Mouse (Mus musculus) lung, adult 2 months (tissue): ENCODE measurements at regions not wholly inside any gene's neighbourhood (a gene's known extent, or its start where the extent isn't known, plus 50 kb on each side); places are given as distances from the start of the nearest gene placed in this dataset.

Experiments
- DNase-seq: peaks from one replicate; pipeline ENCODE4 v3.0.0; 2022
- H3K4me1 ChIP-seq: fragments of 200-500 bp; 2 replicates; pipeline ENCODE4 v1.6.1; 2011; ENCODE audit warnings: low read length; ENCODE audit not compliant: control insufficient read depth, insufficient read depth
- H3K4me3 ChIP-seq: fragments of 200-500 bp; replicated peaks from 2 replicates; pipeline ENCODE3; 2011; ENCODE audit warnings: low read depth, mild to moderate bottlenecking, control low read depth, low read length; ENCODE audit errors: extremely low read depth
- CTCF ChIP-seq: fragments of 200-500 bp; IDR thresholded peaks from 2 replicates; pipeline ENCODE4 v1.5.1; 2011; ENCODE audit warnings: mild to moderate bottlenecking, low read length, control low read depth; ENCODE audit not compliant: insufficient read depth
- POLR2A ChIP-seq: fragments of 200-500 bp; IDR thresholded peaks from 2 replicates; pipeline ENCODE4 v1.6.1; 2011; ENCODE audit warnings: low read depth, mild to moderate bottlenecking, control low read depth, low read length, borderline replicate concordance; ENCODE audit errors: extremely low read depth
- WGBS: fragments of 180-500 bp; shearing (Covaris S2); methylation state at CpG from one replicate; pipeline ENCODE4 v1.1.7; 2018; 5-methylcytosine and 5-hydroxymethylcytosine counted together

- 98% methylated on average over 1 of the region's 1 CpGs for WGBS
- no peak for DNase-seq
Measured at GRCm38 (mm10) chr4:95450286-95450685, 107.0 kb upstream of the Fggy start.

DNA sequence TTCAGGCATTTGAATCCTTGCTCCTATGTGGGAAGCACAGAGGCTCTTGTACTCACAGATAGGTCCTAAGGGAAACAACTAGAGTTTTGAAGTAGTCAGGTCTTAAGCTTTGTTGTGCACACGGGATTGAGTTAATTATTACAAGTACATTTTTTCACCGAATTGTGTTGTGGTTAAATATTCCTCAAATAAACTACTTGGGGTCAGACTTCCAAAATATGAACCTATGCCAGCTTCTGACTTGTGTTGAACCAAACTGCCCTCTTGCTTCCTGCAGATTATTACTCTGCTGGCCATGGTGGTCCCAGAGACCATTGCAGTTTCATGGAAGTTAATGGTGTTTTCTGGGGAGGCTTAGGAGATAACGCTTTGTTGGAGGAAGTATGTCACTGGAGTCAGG lies 105.5 kb upstream of the Fggy start:
- no peak for DNase-seq
- Histone ChIP-seq H3K4me1 (no peaks in the 10 kb centered on the region), H3K4me3 (no peak overlapping the region)
- no peak for TF ChIP-seq CTCF
- no peak for TF ChIP-seq POLR2A
- WGBS: 73% methylated on average over 3 of the region's 3 CpGs

More at GRCm38 (mm10) chr4:95450286-95450685, 107.0 kb upstream of the Fggy start:
- H3K4me1 ChIP-seq: no peaks in the 10 kb centered on the region
- TF ChIP-seq CTCF (no peak), POLR2A (no peak)
- no peak overlapping the region for H3K4me3 ChIP-seq

DNA sequence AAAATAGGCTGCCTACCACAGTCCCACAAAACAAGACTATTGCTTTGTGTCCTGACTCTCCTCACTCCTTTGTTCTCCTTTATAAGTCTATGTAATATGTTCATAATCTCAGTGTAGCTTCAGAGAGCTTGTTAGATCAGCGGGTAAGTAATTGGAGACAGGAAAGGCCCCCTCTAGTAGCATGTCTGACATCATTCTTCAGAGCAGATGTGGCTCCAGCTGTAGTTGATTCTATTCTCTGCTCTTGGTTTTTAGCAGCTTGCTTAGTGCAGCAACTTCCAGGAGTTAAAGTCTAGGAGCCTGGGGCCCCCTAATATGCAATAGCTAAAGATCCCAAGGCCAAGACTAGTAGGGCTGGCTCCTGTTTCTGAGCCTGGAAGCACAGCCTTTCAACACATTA lies 101.0 kb upstream of the Fggy start:
- TF ChIP-seq POLR2A (no peak), CTCF (no peak)
- Histone ChIP-seq H3K4me1 (no peaks in the 10 kb centered on the region), H3K4me3 (no peak overlapping the region)
- 46% methylated on average over 1 of the region's 1 CpGs for WGBS
- DNase-seq: no peak

- Histone ChIP-seq H3K4me1 (no peaks in the 10 kb centered on the region), H3K4me3 (no peak overlapping the region)
- no peak for DNase-seq
- TF ChIP-seq POLR2A (no peak), CTCF (no peak)
- 62% methylated on average over 5 of the region's 5 CpGs for WGBS
Measured at GRCm38 (mm10) chr4:95456943-95457342, 100.4 kb upstream of the Fggy start.

GRCm38 (mm10) chr4:95462476-95462875 lies 94.8 kb upstream of the Fggy start:
- Histone ChIP-seq H3K4me3 (no peak overlapping the region), H3K4me1 (peaks cover 4% of the 10 kb centered on the region)
- WGBS: 50% methylated on average over 3 of the region's 3 CpGs
- no peak for DNase-seq
- no peak for TF ChIP-seq CTCF
- no peak for TF ChIP-seq POLR2A

DNA sequence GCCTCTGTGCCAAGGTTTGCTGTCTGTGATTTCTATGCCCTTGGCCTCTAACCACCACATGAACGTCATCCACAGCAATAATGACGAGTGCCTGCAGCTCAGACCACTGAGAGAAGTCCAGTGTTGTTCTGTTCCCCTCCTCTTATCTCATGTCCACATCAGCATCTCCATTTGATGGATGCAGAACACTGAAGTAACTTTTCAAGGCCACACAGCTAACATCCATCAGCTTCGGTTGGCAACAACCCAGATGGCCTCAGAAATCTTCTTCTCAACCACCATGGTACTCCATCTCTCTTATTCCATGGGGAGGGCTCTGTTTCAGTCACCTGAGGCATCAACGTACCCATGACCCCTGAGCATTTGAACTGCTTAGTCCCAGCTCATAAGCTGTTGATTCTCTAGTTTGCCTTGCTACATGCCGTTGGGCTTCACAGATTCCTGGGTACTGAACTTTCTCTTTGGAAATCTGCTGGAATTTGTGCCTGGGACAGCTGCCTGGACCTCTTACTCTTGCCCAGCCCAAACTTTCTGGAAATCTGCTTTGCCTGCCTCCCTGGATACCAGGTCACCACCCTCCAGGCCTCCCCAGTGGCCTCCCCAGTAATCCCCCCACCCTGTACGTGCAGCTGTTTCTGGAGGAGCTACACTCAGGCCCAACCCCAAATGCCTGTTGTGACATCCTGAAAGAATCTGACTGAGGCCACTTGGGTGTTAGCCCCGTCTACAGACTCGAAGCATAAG lies 94.1 kb upstream of the Fggy start:
- no peak for TF ChIP-seq CTCF
- TF ChIP-seq POLR2A: no peak
- no peak overlapping the region for H3K4me3 ChIP-seq
- H3K4me1 ChIP-seq: peaks cover 5% of the 10 kb centered on the region
- DNase-seq: no peak
- 74% methylated on average over 8 of the region's 8 CpGs for WGBS

GRCm38 (mm10) chr4:95466647-95467046 lies 90.7 kb upstream of the Fggy start:
- WGBS: 29% methylated on average over 2 of the region's 2 CpGs
- H3K4me1 ChIP-seq: peaks cover 5% of the 10 kb centered on the region
- DNase-seq: no peak
- no peak overlapping the region for H3K4me3 ChIP-seq
- TF ChIP-seq POLR2A: no peak
- no peak for TF ChIP-seq CTCF

- no peak for DNase-seq
- Histone ChIP-seq H3K4me3 (no peak overlapping the region), H3K4me1 (peaks cover 5% of the 10 kb centered on the region)
- 76% methylated on average over 2 of the region's 2 CpGs for WGBS
- TF ChIP-seq POLR2A (no peak), CTCF (no peak)
Measured at GRCm38 (mm10) chr4:95467526-95467925, 89.8 kb upstream of the Fggy start.

DNA sequence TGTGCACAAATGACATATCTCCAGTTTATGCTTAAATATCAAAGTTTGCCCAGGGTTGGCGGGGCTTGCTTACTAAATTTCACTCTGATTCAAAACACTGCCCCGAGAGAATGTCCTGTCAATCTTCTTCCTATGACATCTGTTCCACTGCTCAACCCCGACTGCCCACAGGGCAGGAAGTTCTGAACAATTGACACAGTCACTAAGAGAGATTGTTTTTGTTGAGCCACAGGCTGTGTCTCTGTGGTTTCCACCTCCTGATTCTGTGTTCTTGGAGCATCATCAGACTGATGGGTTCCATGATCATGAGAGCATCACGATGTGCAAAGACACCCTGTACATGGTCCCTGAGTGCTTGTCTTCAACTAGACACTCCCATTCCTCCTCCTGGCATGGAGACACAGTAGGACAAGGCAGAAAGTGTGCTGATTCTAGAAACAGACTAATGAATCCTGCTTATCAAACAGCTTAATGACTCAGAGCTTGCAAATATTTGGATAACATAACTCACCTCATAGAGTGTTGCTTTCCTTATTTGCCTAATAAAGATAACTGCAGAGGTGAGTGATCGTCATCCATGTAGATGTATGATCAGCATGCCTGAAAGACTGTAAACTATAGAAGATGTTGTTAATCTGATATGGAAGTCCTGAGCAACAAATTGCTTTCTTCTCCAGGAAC lies 82.4 kb upstream of the Fggy start:
- H3K4me1 ChIP-seq: peaks cover 7% of the 10 kb centered on the region
- TF ChIP-seq CTCF (no peak), POLR2A (no peak)
- WGBS: 41% methylated on average over 5 of the region's 5 CpGs
- H3K4me3 ChIP-seq: no peak overlapping the region
- DNase-seq: no peak
